ENCODE assay signal across 9 mouse cellular contexts in genomic region chr11:118685397-118685796, GRCm38 (mm10).
A peak's percentile ranks its signal among the peaks of the same experiment; 100 is the strongest.
DNase-seq lines count a peak whose midpoint lies in the region; ATAC-seq and TF ChIP-seq lines count a peak whose summit lies in the region.
"Had no signal": no experiment of that assay in that cellular context is flagged by ENCODE, and none has a peak within 500 bp of the region (broad histone marks: within the 10 kb centered on the region; RNA-seq: fewer than 3 reads in every experiment).

No protein-coding gene starts in this region.

- TF ChIP-seq CTCF in lung, postnatal 0 days (IDR thresholded peaks at IDR 0.05), result no peak
- no peak for TF ChIP-seq CTCF in lung, adult 2 months (IDR thresholded peaks at IDR 0.05; ENCODE audit: insufficient read depth, low read length)
- no peak for TF ChIP-seq CTCF in cerebellum, adult 2 months (IDR thresholded peaks at IDR 0.05; ENCODE audit: borderline replicate concordance, insufficient read depth, low read depth, low read length)

- H3K4me3 ChIP-seq in lung, postnatal 0 days (ENCODE audit: low read depth, low read length), result no peak overlapping the region
- H3K4me3 ChIP-seq in lung, adult 2 months (replicated peaks; ENCODE audit: extremely low read depth, low read depth, low read length), result no peak overlapping the region
- no peak overlapping the region for H3K4me3 ChIP-seq in embryonic facial prominence, embryonic 10.5 days
- H3K4me3 ChIP-seq in midbrain, embryonic 16.5 days (ENCODE audit: low read depth, low read length), result no peak overlapping the region
- H3K4me3 ChIP-seq in cerebellum, adult 2 months (replicated peaks; ENCODE audit: insufficient read depth, low read depth, low read length), result no peak overlapping the region
- H3K4me3 ChIP-seq: megakaryocyte, embryonic 14.5 days had no signal

- no peaks in the 10 kb centered on the region for H3K27me3 ChIP-seq in lung, postnatal 0 days (replicated peaks; ENCODE audit: insufficient read depth, low read length)
- H3K27me3 ChIP-seq in embryonic facial prominence, embryonic 10.5 days (replicated peaks; ENCODE audit: low read depth, poor library complexity, severe bottlenecking), result peaks cover 17% of the 10 kb centered on the region
- H3K27me3 ChIP-seq in midbrain, embryonic 16.5 days (ENCODE audit: control insufficient read depth, insufficient read depth, low read depth, low read length), result no peaks in the 10 kb centered on the region
- no peaks in the 10 kb centered on the region for H3K27me3 ChIP-seq in cerebellum, adult 2 months (ENCODE audit: control insufficient read depth, insufficient read depth, low read length)

- DNase-seq in adrenal gland, postnatal 14 days, result peak; percentile 50
- DNase-seq in adrenal gland, postnatal 25 days, result no peak
- peak; percentile 33 for DNase-seq in lung, postnatal 0 days (ENCODE audit: low spot score)
- DNase-seq in lung, adult 2 months, result no peak
- peak; percentile 79 for DNase-seq in embryonic facial prominence, embryonic 10.5 days (ENCODE audit: low spot score)
- no peak for DNase-seq in cerebellum, adult 2 months

- TF ChIP-seq EP300 in lung, postnatal 0 days (IDR thresholded peaks at IDR 0.05), result no peak

- no peaks in the 10 kb centered on the region for H3K4me1 ChIP-seq in lung, postnatal 0 days (ENCODE audit: insufficient read depth, low read depth, low read length)
- no peaks in the 10 kb centered on the region for H3K4me1 ChIP-seq in lung, adult 2 months (ENCODE audit: control insufficient read depth, insufficient read depth, low read length)
- no peaks in the 10 kb centered on the region for H3K4me1 ChIP-seq in embryonic facial prominence, embryonic 10.5 days
- H3K4me1 ChIP-seq in midbrain, embryonic 16.5 days (ENCODE audit: control insufficient read depth, insufficient read depth, low read length), result peaks cover 20% of the 10 kb centered on the region
- peaks cover 78% of the 10 kb centered on the region for H3K4me1 ChIP-seq in cerebellum, adult 2 months (ENCODE audit: control insufficient read depth, insufficient read depth, low read length)
- H3K4me1 ChIP-seq: megakaryocyte, embryonic 14.5 days had no signal

- H3K9ac ChIP-seq in lung, postnatal 0 days (replicated peaks; ENCODE audit: low read depth), result no peak overlapping the region
- 0 out of 2 replicates have a peak overlapping the region, but pooled peaks have one; percentile 16 for H3K9ac ChIP-seq in midbrain, embryonic 16.5 days (ENCODE audit: low read depth, low read length)

- H3K27ac ChIP-seq in lung, postnatal 0 days (ENCODE audit: low read length), result no peak overlapping the region
- H3K27ac ChIP-seq in embryonic facial prominence, embryonic 10.5 days (replicated peaks), result no peak overlapping the region
- H3K27ac ChIP-seq in midbrain, embryonic 16.5 days (ENCODE audit: low read length), result peak overlapping the region; percentile 1; the same call in 1 of the 2 replicates
- no peak overlapping the region for H3K27ac ChIP-seq in cerebellum, adult 2 months (ENCODE audit: insufficient read depth, low read length)

- TF ChIP-seq POLR2A in lung, adult 2 months (IDR thresholded peaks at IDR 0.05; ENCODE audit: borderline replicate concordance, extremely low read depth, low read depth, low read length), result no peak
- TF ChIP-seq POLR2A in cerebellum, adult 2 months (IDR thresholded peaks at IDR 0.05; ENCODE audit: borderline replicate concordance, insufficient read depth, low read length), result no peak

- no peaks in the 10 kb centered on the region for H3K36me3 ChIP-seq in lung, postnatal 0 days (ENCODE audit: insufficient read depth, low read length)
- H3K36me3 ChIP-seq in embryonic facial prominence, embryonic 10.5 days (replicated peaks), result no peaks in the 10 kb centered on the region
- H3K36me3 ChIP-seq in midbrain, embryonic 16.5 days (ENCODE audit: control insufficient read depth, insufficient read depth, low read length), result no peaks in the 10 kb centered on the region

- no peak for ATAC-seq in lung, postnatal 0 days
- ATAC-seq in midbrain, embryonic 16.5 days, result no peak
- ATAC-seq in megakaryocyte progenitor cell, adult 5-6 weeks (replicated peaks; ENCODE audit: poor library complexity), result no peak

- H3K9me3 ChIP-seq in lung, postnatal 0 days (ENCODE audit: low read length), result no peaks in the 10 kb centered on the region
- no peaks in the 10 kb centered on the region for H3K9me3 ChIP-seq in embryonic facial prominence, embryonic 10.5 days
- H3K9me3 ChIP-seq in midbrain, embryonic 16.5 days (replicated peaks; ENCODE audit: control insufficient read depth, low read length, poor library complexity, severe bottlenecking), result no peaks in the 10 kb centered on the region
- H3K9me3 ChIP-seq: megakaryocyte, embryonic 14.5 days had no signal

- no peak overlapping the region for H3K4me2 ChIP-seq in lung, postnatal 0 days (replicated peaks; ENCODE audit: low read depth, low read length)
- no peak overlapping the region for H3K4me2 ChIP-seq in midbrain, embryonic 16.5 days (ENCODE audit: low read length)

- 4% methylated on average over 16 of the region's 16 CpGs for WGBS in lung, postnatal 0 days
- 9% methylated on average over 16 of the region's 16 CpGs for WGBS in lung, adult 2 months
- 13% methylated on average over 16 of the region's 16 CpGs for WGBS in embryonic facial prominence, embryonic 10.5 days
- 12% methylated on average over 16 of the region's 16 CpGs for WGBS in midbrain, embryonic 16.5 days
- 18% methylated on average over 16 of the region's 16 CpGs for WGBS in cerebellum, adult 2 months

Comparison
In these comparisons a context has a peak if more than half of its experiments do, and no peak if none do; other contexts are left out.
1. DNase-seq: peak in adrenal gland, postnatal 14 days (single experiment), lung, postnatal 0 days (single experiment) and embryonic facial prominence, embryonic 10.5 days (single experiment); none in adrenal gland, postnatal 25 days (single experiment), lung, adult 2 months (single experiment) and cerebellum, adult 2 months (0 of 2).